Mouse (Mus musculus) E14TG2a.4 (cell line): ENCODE measurements around the gene Gpx1.

ENCODE experiments used
- H3K27me3 ChIP-seq: 2 replicates; pipeline ENCODE4 v1.6.1; 2014; ENCODE audit warnings: low read length, control low read depth; ENCODE audit not compliant: insufficient read depth
- H3K36me3 ChIP-seq: 2 replicates; pipeline ENCODE4 v1.6.1; 2014; ENCODE audit warnings: low read length, control low read depth; ENCODE audit not compliant: insufficient read depth
- H3K4me1 ChIP-seq: replicated peaks from 2 replicates; pipeline ENCODE4 v1.6.1; 2014; ENCODE audit warnings: low read depth, low read length, control low read depth
- H3K4me3 ChIP-seq: replicated peaks from 2 replicates; pipeline ENCODE4 v1.5.1; 2014; ENCODE audit warnings: mild to moderate bottlenecking, low read length
- H3K9me3 ChIP-seq: 2 replicates; pipeline ENCODE4 v1.6.1; 2014; ENCODE audit warnings: low read length, control low read depth
- CTCF ChIP-seq: conservative IDR thresholded peaks from 2 replicates; pipeline ENCODE4 v1.5.1; 2014; ENCODE audit warnings: low read length
- NANOG ChIP-seq: IDR thresholded peaks from 2 replicates; pipeline ENCODE4 v1.6.1; 2014; ENCODE audit warnings: borderline replicate concordance, low read length, mixed read lengths
- POU5F1 ChIP-seq: IDR thresholded peaks from 2 replicates; pipeline ENCODE4 v1.6.1; 2014; ENCODE audit warnings: low read length, borderline replicate concordance

Gene Gpx1

GRCm38 (mm10) chr9:108337848-108338550, 704 bp upstream of the Gpx1 start:
- Histone ChIP-seq H3K27me3 (no peaks in the 10 kb centered on the region), H3K4me1 (peaks cover 57% of the 10 kb centered on the region), H3K36me3 (peaks cover 63% of the 10 kb centered on the region), H3K9me3 (no peaks in the 10 kb centered on the region), H3K4me3 (peak overlapping the region; percentile 96)
- TF ChIP-seq NANOG (no peak), POU5F1 (no peak), CTCF (no peak)

DNA sequence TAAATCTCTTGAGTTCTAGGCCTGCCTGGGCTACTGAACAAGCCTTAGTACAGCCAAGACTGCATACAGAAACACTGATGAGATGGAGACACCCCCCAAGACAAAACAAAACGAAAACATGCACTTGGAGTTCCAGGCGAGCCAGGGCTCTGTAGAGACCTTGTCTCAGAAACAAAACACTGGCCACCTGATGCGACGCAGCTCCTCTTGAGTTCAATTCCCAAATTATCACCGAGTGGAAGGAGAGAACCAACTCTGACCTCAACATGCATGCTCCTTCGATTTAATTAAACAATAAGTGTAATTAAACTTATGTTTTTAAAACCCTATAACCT, 185 bp upstream of the Gpx1 start:
- H3K27me3 ChIP-seq = no peaks in the 10 kb centered on the region
- H3K4me3 ChIP-seq = peak overlapping the region; percentile 96
- H3K9me3 ChIP-seq = no peaks in the 10 kb centered on the region
- no peak for TF ChIP-seq CTCF
- TF ChIP-seq NANOG = no peak
- TF ChIP-seq POU5F1 = no peak
- H3K4me1 ChIP-seq = peaks cover 54% of the 10 kb centered on the region
- H3K36me3 ChIP-seq = peaks cover 58% of the 10 kb centered on the region

DNA sequence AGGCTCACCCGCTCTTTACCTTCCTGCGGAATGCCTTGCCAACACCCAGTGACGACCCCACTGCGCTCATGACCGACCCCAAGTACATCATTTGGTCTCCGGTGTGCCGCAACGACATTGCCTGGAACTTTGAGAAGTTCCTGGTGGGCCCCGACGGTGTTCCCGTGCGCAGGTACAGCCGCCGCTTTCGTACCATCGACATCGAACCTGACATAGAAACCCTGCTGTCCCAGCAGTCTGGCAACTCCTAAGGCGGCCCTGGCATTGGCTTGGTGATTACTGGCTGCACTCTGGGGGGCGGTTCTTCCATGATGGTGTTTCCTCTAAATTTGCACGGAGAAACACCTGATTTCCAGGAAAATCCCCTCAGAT, 1.2 kb downstream of the Gpx1 start:
- Histone ChIP-seq H3K27me3 (no peaks in the 10 kb centered on the region), H3K4me3 (peak overlapping the region; percentile 96), H3K36me3 (peaks cover 44% of the 10 kb centered on the region), H3K4me1 (peaks cover 47% of the 10 kb centered on the region), H3K9me3 (no peaks in the 10 kb centered on the region)
- no peak for TF ChIP-seq POU5F1
- no peak for TF ChIP-seq CTCF
- TF ChIP-seq NANOG = no peak

DNA sequence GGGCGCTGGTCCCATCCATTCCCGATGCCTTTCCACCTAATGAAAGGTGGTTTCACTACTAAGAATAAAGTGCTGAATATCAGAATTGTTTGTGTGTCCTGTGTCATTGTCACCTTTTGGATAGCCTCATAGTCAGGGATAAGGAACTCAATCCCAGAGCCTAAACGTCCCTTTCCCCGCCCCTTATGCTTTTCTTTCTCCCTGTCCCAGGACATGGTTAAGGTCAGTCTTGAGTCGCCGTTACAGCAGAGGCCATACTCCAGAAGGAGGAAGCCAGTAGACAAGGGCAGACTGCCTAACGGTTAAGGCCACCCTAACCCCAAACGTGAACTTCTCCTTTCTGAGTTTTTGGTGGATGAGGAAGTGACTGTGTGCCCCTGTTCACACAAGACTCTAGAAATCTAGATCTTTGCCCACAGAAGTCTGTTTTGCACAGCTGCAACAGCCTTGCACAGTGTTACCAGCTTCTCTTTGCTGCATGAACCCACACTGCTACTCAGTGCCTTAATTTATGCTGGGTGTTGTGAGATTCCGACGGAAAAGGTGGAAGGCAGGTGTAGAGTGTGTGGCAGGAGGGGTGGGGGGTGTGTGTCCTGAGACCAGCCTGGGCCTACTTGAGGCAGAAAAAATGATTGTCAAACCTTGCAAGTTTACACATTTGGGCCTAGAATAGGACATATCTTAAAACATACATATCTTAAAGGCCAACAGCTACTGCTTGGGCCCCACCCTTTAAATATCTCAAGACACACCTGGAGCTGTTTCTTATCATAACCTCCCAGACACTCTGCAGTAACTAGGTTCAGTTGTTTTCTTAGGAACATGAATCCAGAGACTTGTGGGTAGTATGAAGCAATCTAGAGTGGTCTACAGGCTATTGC, 1.8 kb downstream of the Gpx1 start:
- TF ChIP-seq POU5F1 (no peak), CTCF (no peak), NANOG (no peak)
- H3K9me3 ChIP-seq = no peaks in the 10 kb centered on the region
- H3K27me3 ChIP-seq = no peaks in the 10 kb centered on the region
- H3K4me3 ChIP-seq = peak overlapping the region; percentile 96
- H3K36me3 ChIP-seq = peaks cover 38% of the 10 kb centered on the region
- H3K4me1 ChIP-seq = peaks cover 52% of the 10 kb centered on the region

DNA sequence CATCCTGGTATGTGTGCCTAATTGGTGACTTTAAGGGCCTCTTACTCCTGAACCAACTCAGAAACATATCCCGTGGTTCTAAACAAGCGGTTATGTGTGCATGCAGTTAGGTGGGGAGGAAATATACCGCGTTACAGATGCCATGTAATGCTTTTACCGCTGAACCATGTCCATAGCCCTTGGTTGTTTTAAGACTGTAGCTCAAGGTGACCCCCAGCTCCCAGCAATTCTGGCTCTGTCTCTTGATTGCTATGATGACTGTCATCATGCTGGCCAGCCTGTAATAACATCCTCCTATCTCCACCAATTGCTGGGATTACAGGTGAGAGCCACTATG, 2.4 kb downstream of the Gpx1 start:
- Histone ChIP-seq H3K4me3 (peak overlapping the region; percentile 96), H3K36me3 (peaks cover 32% of the 10 kb centered on the region), H3K27me3 (no peaks in the 10 kb centered on the region), H3K4me1 (peaks cover 58% of the 10 kb centered on the region), H3K9me3 (no peaks in the 10 kb centered on the region)
- TF ChIP-seq POU5F1 = no peak
- no peak for TF ChIP-seq NANOG
- TF ChIP-seq CTCF = no peak

GRCm38 (mm10) chr9:108341801-108342200, 3.1 kb downstream of the Gpx1 start:
- Histone ChIP-seq H3K36me3 (peaks cover 26% of the 10 kb centered on the region), H3K27me3 (no peaks in the 10 kb centered on the region), H3K4me3 (peak overlapping the region; percentile 96), H3K4me1 (peaks cover 63% of the 10 kb centered on the region), H3K9me3 (no peaks in the 10 kb centered on the region)
- TF ChIP-seq POU5F1 (no peak), CTCF (no peak), NANOG (no peak)

DNA sequence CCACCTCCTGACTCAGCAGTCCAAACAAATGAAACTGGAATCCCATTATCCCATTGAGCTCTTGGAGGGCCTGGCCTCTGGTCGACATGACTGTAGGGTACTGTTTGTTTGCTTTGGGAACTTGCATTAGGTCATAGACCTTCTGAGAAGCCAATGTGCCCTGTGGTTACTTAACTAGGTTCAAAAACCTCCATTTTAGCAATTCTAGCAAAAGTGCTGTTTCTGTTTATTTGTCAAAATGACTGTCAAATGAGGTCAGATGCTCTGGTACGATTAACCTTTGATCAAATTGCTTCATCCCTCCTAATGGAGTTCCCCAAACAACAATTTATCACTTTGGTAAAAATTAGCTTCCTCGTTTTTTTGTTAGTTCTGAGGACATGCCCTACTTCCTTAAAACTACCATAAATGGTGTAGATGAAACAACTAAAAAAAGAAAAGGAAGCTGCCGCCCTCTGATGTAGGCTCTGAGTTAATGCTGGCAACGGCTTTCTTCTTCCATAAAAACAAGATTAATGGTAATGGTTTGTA, 3.7 kb downstream of the Gpx1 start:
- Histone ChIP-seq H3K36me3 (peaks cover 26% of the 10 kb centered on the region), H3K27me3 (no peaks in the 10 kb centered on the region), H3K4me3 (no peak overlapping the region), H3K4me1 (peaks cover 68% of the 10 kb centered on the region), H3K9me3 (no peaks in the 10 kb centered on the region)
- TF ChIP-seq NANOG (no peak), CTCF (no peak), POU5F1 (no peak)

GRCm38 (mm10) chr9:108343331-108343730, 4.6 kb downstream of the Gpx1 start:
- H3K36me3 ChIP-seq = peaks cover 21% of the 10 kb centered on the region
- no peak for TF ChIP-seq CTCF
- TF ChIP-seq NANOG = no peak
- TF ChIP-seq POU5F1 = no peak
- no peaks in the 10 kb centered on the region for H3K27me3 ChIP-seq
- no peaks in the 10 kb centered on the region for H3K9me3 ChIP-seq
- H3K4me1 ChIP-seq = peaks cover 61% of the 10 kb centered on the region
- H3K4me3 ChIP-seq = no peak overlapping the region

DNA sequence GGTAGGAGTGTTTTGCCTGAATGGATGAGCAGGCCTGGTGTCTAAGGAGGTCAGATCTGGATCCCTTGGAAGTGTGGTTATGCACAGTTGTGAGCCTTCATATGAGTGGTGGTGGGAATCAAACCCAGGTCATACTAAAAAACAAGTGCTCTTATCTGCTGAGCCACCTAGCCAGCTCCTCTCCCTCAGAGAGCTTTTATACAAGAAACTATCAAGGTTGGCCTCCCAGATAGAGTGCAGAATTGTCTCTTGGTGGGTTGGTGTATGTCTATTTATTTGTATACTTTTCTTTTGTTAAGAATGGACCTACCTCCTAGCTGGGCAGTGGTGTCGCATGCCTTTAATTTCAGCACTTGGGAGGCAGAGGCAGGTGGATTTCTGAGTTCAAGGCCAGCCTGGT, 5.1 kb downstream of the Gpx1 start:
- Histone ChIP-seq H3K27me3 (no peaks in the 10 kb centered on the region), H3K9me3 (no peaks in the 10 kb centered on the region), H3K4me1 (peaks cover 64% of the 10 kb centered on the region), H3K36me3 (peaks cover 21% of the 10 kb centered on the region), H3K4me3 (no peak overlapping the region)
- no peak for TF ChIP-seq CTCF
- no peak for TF ChIP-seq NANOG
- TF ChIP-seq POU5F1 = no peak
